Mouse (Mus musculus) embryo, embryonic 9.5 days (tissue): ENCODE data around the gene Mettl23.

Experiments used
- DNase-seq: peaks from one replicate; pipeline ENCODE4 v3.0.0-alpha.2; 2017; ENCODE audit errors: extremely low spot score

Gene Mettl23

GRCm38 (mm10) chr11:116843261-116844233 is at the start of gene Mettl23, which contains the start of gene Jmjd6:
Gene Mettl23, plus strand, starts transcription at chr11:116843278.
Gene Jmjd6, minus strand, starts transcription at chr11:116843449.
- DNase-seq, result peak; percentile 96

GRCm38 (mm10) chr11:116799364-116799763 is 43.7 kb upstream of the Mettl23 start:
- no peak for DNase-seq

GRCm38 (mm10) chr11:116801106-116801505 is 42.0 kb upstream of the Mettl23 start:
- no peak for DNase-seq

- DNase-seq, result no peak
These were observed 40.4 kb upstream of the Mettl23 start for GRCm38 (mm10) chr11:116802709-116803108.

GRCm38 (mm10) chr11:116806136-116807071 is 36.7 kb upstream of the Mettl23 start:
- DNase-seq, result no peak

- DNase-seq, result no peak
These were observed 36.0 kb upstream of the Mettl23 start for GRCm38 (mm10) chr11:116807116-116807515.

- DNase-seq, result no peak
These were observed 35.6 kb upstream of the Mettl23 start for GRCm38 (mm10) chr11:116807526-116807925.

GRCm38 (mm10) chr11:116807938-116808606 is 35.0 kb upstream of the Mettl23 start:
- peak; percentile 82 for DNase-seq

GRCm38 (mm10) chr11:116808811-116809395 is 34.2 kb upstream of the Mettl23 start:
- DNase-seq, result no peak

GRCm38 (mm10) chr11:116809520-116809919 is 33.6 kb upstream of the Mettl23 start:
- DNase-seq, result no peak

GRCm38 (mm10) chr11:116810528-116810927 is 32.5 kb upstream of the Mettl23 start:
- no peak for DNase-seq

- peak; percentile 82 for DNase-seq
These were observed 31.8 kb upstream of the Mettl23 start for GRCm38 (mm10) chr11:116810983-116811901.

- DNase-seq, result peak; percentile 47
These were observed 30.1 kb upstream of the Mettl23 start for GRCm38 (mm10) chr11:116812793-116813529.

GRCm38 (mm10) chr11:116813610-116814009 is 29.5 kb upstream of the Mettl23 start:
- no peak for DNase-seq

GRCm38 (mm10) chr11:116814076-116814883 is 28.8 kb upstream of the Mettl23 start:
- peak; percentile 65 for DNase-seq

GRCm38 (mm10) chr11:116814884-116815415 is 28.1 kb upstream of the Mettl23 start:
- DNase-seq, result no peak

- no peak for DNase-seq
These were observed 26.3 kb upstream of the Mettl23 start for GRCm38 (mm10) chr11:116816769-116817168.

- no peak for DNase-seq
These were observed 25.5 kb upstream of the Mettl23 start for GRCm38 (mm10) chr11:116817567-116817966.
